Mouse (Mus musculus): ENCODE data around the gene Fkbp1a.

DNA sequence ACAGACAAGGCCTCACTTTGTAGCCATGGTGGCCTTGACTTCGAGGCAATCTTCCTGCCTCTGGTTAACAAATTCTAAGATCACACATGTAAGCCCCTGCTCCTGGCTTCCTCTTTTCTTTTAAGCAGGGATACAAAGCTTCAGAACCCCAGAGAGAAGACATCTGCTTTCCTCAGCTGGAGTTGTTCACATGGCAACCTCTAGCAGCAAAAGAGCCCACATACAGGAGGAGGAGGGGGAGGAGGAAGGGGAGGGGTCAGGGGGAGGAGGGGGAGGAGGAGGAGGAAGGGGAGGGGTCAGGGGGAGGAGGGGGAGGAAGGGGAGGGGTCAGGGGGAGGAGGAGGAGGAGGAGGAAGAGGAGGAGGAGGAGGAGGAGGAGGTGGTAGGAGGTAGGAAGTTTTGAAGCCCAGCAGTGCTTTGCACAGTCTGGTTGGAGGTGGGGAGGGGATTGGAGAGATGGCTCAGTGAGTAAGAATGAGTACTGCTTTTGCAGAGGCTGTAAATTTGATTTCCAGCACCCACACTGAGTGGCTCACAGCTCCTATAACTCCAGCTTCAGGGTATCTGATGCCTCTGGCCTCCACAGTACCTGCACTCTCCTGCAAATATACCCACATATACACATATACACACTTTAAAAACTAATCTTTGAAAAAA, 6.2 kb upstream of the Fkbp1a start:
- TF ChIP-seq EP300 (IDR thresholded peaks at IDR 0.05; ENCODE audit: low read depth) (no peak), CTCF (IDR thresholded peaks at IDR 0.05; ENCODE audit: low read depth) (no peak)
